Mouse (Mus musculus) mouse embryonic stem cell (cell line): Measurements from ENCODE around the gene Olfr853.

Source experiments
- in situ Hi-C, 2 experiments: fragments of 300-500 bp; cut with MboI; formaldehyde crosslinking; loops; 1 replicate in 1 of 2; 3 replicates in 1 of 2; pipeline ENCODE4 v1.14.3; 2019 to 2020; ENCODE audit warnings: low sequenced_read_pairs in 2 of 2, low pct_unique_long_range_greater_than_20kb in 1 of 2, mixed read lengths in 1 of 2; ENCODE audit not compliant: unreplicated experiment in 1 of 2

Olfr853 gene

DNA sequence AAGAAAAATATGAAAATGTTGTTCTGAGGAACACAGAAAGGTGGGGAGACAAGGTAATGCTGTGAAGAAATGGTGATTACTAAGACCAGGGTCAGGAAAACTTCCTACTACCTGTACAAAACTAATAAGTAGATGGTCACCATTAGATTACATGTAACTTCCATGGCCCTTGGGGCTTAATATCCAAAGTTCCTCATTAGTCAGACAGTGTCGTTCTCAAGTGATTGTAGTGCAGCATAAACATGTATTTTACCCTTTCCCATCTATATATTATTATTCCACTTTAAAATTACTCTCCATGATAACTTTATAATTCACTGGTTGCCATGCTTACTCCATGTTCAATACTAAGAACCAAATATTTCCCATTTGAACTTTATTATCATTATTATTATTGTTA, at the start of gene Olfr853:
Gene Olfr853 (minus strand): TSS at position 101 of the 400 bp plus-strand sequence.
- in situ Hi-C loops, result no loop called here

DNA sequence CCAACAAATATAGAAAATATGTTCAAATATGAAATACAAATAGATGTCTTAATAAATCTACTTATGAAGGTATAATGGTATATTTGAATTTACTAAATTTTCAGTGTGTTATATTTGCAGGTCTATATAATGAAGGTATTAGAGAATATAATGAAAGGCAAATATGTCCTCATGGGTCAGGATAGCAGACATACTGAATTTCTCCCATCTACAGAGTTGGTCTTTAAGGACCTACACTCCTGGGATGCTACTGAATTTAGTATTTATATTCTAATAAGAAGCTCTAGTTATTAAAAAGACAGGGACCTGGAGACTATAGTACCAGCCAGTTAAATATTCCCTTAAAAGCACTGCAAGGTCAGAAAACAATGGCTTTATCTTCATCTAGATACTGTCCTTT, 41.4 kb upstream of the Olfr853 start, which contains the start of gene Olfr855:
Gene Olfr855 (plus strand): TSS at position 301 of the 400 bp plus-strand sequence.
- in situ Hi-C loops, result no loop called here

DNA sequence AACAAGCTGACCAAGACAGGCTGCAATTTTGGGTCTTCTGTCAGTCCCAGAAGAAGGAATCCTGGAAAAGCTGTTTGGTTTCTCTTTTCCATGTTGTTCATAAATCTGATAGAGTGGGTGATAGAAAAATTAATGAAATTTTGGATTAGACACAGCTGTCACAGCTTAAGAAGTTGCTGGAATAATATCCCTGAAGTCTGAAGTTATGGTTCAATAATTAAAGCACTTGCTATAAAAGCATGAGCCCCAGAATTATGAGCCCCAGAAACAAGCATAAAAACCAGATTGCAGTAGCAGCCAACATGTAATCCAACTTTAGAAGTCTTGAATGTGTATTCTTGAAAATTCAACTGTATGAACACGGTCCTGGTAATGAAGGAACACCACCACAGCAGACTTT, 26.4 kb upstream of the Olfr853 start, which contains the start of gene Olfr854:
Gene Olfr854 (minus strand): TSS at position 101 of the 400 bp plus-strand sequence.
- in situ Hi-C loops, result no loop called here

DNA sequence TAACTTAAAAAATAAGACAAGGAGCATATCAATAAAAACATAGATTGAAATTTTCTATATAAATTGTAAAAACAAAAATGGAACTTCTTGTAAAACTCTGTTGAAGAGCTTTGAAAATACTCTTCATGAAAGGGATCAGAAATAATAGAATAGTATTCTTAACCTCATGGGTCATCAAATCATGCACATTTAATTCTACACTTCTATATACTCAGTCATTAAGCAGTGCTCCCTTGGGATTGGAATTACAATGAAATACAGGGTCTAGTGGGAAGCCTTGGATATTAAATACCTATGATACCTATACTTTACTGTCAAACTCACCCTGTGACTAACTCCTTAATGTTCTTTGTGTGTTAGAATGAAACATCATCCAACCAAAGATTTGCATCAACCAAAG, 47.9 kb downstream of the Olfr853 start, which contains the start of gene Olfr851:
Gene Olfr851 (plus strand): TSS at position 301 of the 400 bp plus-strand sequence.
- in situ Hi-C loops, result no loop called here
